Mouse (Mus musculus) intestine, embryonic 16.5 days (tissue): ENCODE data around the gene Mmachc. TPM values are rescaled to one million over a fixed set of nuclear protein-coding genes. Genes with fewer than 3 reads are reported as not detected.
A peak's percentile ranks its signal among the peaks of the same experiment; 100 is the strongest.

Experiments
- ATAC-seq: fragments of 200-750 bp; cut with Nextera tagmentation; 2 replicates; pipeline ENCODE4 v1.8.0; 2017; ENCODE audit warnings: moderate TSS enrichment, moderate library complexity
- H3K27ac ChIP-seq: fragments of 300-500 bp; sonication (generic); 2 replicates; pipeline ENCODE4 v1.5.1; 2014; ENCODE audit warnings: mild to moderate bottlenecking, low read length
- H3K27me3 ChIP-seq: fragments of 300-500 bp; sonication (generic); replicated peaks from 2 replicates; pipeline ENCODE4 v1.6.1; 2014; ENCODE audit warnings: low read length, control low read depth, mixed read lengths; ENCODE audit not compliant: control insufficient read depth, insufficient read depth
- H3K36me3 ChIP-seq: fragments of 300-500 bp; sonication (generic); 2 replicates; pipeline ENCODE4 v1.6.1; 2014; ENCODE audit warnings: low read length, control low read depth; ENCODE audit not compliant: control insufficient read depth, insufficient read depth
- H3K4me1 ChIP-seq: fragments of 300-500 bp; sonication (generic); 2 replicates; pipeline ENCODE4 v1.6.1; 2014; ENCODE audit warnings: low read length, control low read depth, mixed read lengths; ENCODE audit not compliant: control insufficient read depth, insufficient read depth
- H3K4me2 ChIP-seq: fragments of 300-500 bp; sonication (generic); 2 replicates; pipeline ENCODE4 v1.6.1; 2014; ENCODE audit warnings: low read depth, low read length, control low read depth
- H3K4me3 ChIP-seq: fragments of 300-500 bp; sonication (generic); 2 replicates; pipeline ENCODE4 v1.5.1; 2014; ENCODE audit warnings: mild to moderate bottlenecking, low read length
- H3K9ac ChIP-seq: fragments of 300-500 bp; sonication (generic); 2 replicates; pipeline ENCODE4 v1.6.1; 2014; ENCODE audit warnings: low read depth, low read length
- H3K9me3 ChIP-seq: fragments of 300-500 bp; sonication (generic); 2 replicates; pipeline ENCODE4 v1.6.1; 2016; ENCODE audit warnings: low read length, control low read depth; ENCODE audit not compliant: control insufficient read depth
- WGBS: fragments of 180-500 bp; shearing (Covaris S2); extraction: QIAGEN DNeasy Blood & Tissue Kit; methylation state at CpG from one replicate; pipeline ENCODE4 v1.1.7; 2014; 5-methylcytosine and 5-hydroxymethylcytosine counted together
- polyA plus RNA-seq: library from polyadenylated mRNA; unstranded; fragments of >200 nt; fragmentation: Nextera tagmentation; extraction: Ambion mirVana; gene quantifications from 2 replicates; pipeline ENCODE4 v1.2.1, GENCODE M21; 2015

Gene Mmachc
- polyA plus RNA-seq, 1 experiment from 2014 or later = 22.7 TPM

DNA sequence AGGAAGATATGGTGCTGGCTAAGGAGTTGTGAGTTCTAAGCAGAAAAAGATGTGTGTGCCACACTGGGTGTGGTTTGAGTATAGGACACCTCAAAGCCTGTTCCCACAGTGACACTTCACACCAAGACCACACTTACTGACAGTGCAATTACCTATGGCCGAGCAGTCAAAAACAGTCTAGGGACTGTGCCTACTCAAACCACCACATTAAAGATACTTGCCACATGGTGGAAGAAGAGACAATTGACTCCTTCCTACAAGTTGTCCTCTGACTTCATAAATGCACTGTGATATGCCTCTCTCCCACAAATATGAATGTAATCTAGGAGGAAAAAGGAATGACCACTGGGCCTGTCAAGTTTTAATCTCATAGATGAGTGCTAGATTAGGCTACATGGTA lies 7.2 kb downstream of the Mmachc start:
- H3K4me3 ChIP-seq = no peak overlapping the region
- H3K27ac ChIP-seq = no peak overlapping the region
- no peaks in the 10 kb centered on the region for H3K9me3 ChIP-seq
- no peak overlapping the region for H3K4me2 ChIP-seq
- WGBS = 78% methylated on average over 1 of the region's 1 CpGs
- no peaks in the 10 kb centered on the region for H3K4me1 ChIP-seq
- H3K27me3 ChIP-seq = no peaks in the 10 kb centered on the region
- no peak overlapping the region for H3K9ac ChIP-seq
- no peak for ATAC-seq
- 0 out of 2 replicates have a peak, but pooled peaks cover 5% of the 10 kb centered on the region for H3K36me3 ChIP-seq

GRCm38 (mm10) chr4:116698693-116699342 lies 9.4 kb downstream of the Mmachc start:
- Histone ChIP-seq H3K4me1 (no peaks in the 10 kb centered on the region), H3K27me3 (no peaks in the 10 kb centered on the region), H3K9me3 (no peaks in the 10 kb centered on the region), H3K27ac (no peak overlapping the region), H3K36me3 (peaks cover 14% of the 10 kb centered on the region), H3K4me3 (no peak overlapping the region), H3K9ac (no peak overlapping the region), H3K4me2 (no peak overlapping the region)
- ATAC-seq = no peak
- 78% methylated on average over 2 of the region's 2 CpGs for WGBS

GRCm38 (mm10) chr4:116693785-116694184 lies 14.4 kb downstream of the Mmachc start:
- Histone ChIP-seq H3K9me3 (no peaks in the 10 kb centered on the region), H3K4me1 (peaks cover 7% of the 10 kb centered on the region), H3K27ac (no peak overlapping the region), H3K4me2 (no peak overlapping the region), H3K9ac (no peak overlapping the region), H3K4me3 (no peak overlapping the region), H3K36me3 (peaks cover 13% of the 10 kb centered on the region), H3K27me3 (no peaks in the 10 kb centered on the region)
- no peak for ATAC-seq
- WGBS = 76% methylated on average over 2 of the region's 2 CpGs

DNA sequence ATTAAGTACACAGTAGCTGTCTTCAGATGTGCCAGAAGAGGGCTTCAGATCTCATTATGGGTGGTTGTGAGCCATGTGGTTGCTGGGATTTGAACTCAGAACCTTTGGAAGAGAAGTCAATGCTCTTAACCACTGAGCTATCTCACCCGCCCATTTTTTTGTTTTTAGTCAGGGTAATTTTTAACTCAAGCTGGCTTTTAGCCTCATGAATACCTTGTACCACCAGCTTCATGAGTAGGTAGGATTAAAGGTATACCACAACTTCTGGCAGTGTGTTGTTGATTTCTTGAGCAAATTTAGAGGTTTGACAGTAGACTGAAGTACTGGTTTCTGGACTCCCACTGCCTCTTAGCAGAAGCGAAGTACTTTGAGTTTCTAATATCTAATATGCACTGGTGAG lies 16.1 kb downstream of the Mmachc start:
- Histone ChIP-seq H3K4me1 (peaks cover 14% of the 10 kb centered on the region), H3K27ac (no peak overlapping the region), H3K4me2 (no peak overlapping the region), H3K27me3 (no peaks in the 10 kb centered on the region), H3K9me3 (no peaks in the 10 kb centered on the region), H3K36me3 (peaks cover 15% of the 10 kb centered on the region), H3K4me3 (no peak overlapping the region), H3K9ac (no peak overlapping the region)
- WGBS = 90% methylated on average over 2 of the region's 2 CpGs
- ATAC-seq = no peak

GRCm38 (mm10) chr4:116689309-116689876 lies 18.8 kb downstream of the Mmachc start:
- no peaks in the 10 kb centered on the region for H3K27me3 ChIP-seq
- H3K4me3 ChIP-seq = no peak overlapping the region
- 84% methylated on average over 4 of the region's 4 CpGs for WGBS
- no peak overlapping the region for H3K27ac ChIP-seq
- H3K4me1 ChIP-seq = peaks cover 27% of the 10 kb centered on the region
- no peak overlapping the region for H3K4me2 ChIP-seq
- no peak for ATAC-seq
- H3K9ac ChIP-seq = no peak overlapping the region
- H3K36me3 ChIP-seq = peaks cover 6% of the 10 kb centered on the region
- H3K9me3 ChIP-seq = no peaks in the 10 kb centered on the region

GRCm38 (mm10) chr4:116687041-116687440 lies 21.2 kb downstream of the Mmachc start:
- peaks cover 6% of the 10 kb centered on the region; the same call in 1 of the 2 replicates for H3K36me3 ChIP-seq
- H3K27me3 ChIP-seq = no peaks in the 10 kb centered on the region
- peak overlapping the region; percentile 74 for H3K4me3 ChIP-seq
- H3K4me1 ChIP-seq = peaks cover 29% of the 10 kb centered on the region
- H3K4me2 ChIP-seq = peak overlapping the region; percentile 80
- H3K9me3 ChIP-seq = no peaks in the 10 kb centered on the region
- WGBS = 22% methylated on average over 1 of the region's 1 CpGs
- H3K9ac ChIP-seq = no peak overlapping the region
- no peak for ATAC-seq
- H3K27ac ChIP-seq = no peak overlapping the region

DNA sequence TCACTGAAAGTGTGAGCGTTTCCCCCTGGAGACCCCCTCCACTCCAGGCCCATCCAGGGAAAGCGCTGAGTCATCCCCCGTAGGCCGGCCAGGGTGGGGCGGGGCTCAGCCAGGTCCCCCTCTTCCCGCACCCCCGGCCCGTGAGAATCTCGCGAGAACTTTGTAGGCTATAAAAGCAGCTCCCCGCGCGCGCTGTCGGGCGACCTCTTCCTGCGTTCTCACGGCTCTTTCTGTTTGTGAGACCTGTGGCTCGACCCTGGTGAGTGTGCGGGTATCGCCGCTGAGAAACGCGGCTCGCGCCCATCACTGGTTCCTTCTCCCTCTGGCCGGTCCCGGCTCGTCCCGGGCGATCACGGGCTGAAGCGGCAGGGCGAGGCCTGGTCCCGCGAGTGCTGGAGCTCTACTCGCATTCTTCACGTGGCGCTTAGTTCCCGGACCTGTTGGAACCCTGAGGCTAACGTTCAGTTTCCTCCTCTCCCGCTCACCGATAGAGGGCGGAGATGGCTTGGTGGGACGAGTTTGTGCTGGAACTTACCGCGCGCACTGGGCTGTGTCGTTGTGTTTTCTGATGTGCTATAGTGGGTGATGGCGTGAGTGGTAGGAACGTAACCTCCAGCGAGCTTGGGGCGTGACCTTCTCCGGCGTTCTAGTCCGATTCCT lies 22.7 kb downstream of the Mmachc start, which contains the start of gene Prdx1:
TSS of gene Prdx1 (plus strand) at position 143 of the 660 bp plus-strand sequence.
- H3K27ac ChIP-seq = peak within 1 kb of the TSS; percentile 99
- peak; percentile 92 for ATAC-seq
- H3K27me3 ChIP-seq = no peaks in the 10 kb centered on the region
- H3K9ac ChIP-seq = peak within 1 kb of the TSS; percentile 90
- peak within 1 kb of the TSS; percentile 74 for H3K4me3 ChIP-seq
- no peaks in the 10 kb centered on the region for H3K9me3 ChIP-seq
- H3K36me3 ChIP-seq = peaks cover 3% of the 10 kb centered on the region; the same call in 1 of the 2 replicates
- H3K4me2 ChIP-seq = peak within 1 kb of the TSS; percentile 80
- under 1% methylated on average over 56 of the region's 56 CpGs for WGBS
- H3K4me1 ChIP-seq = peaks cover 25% of the 10 kb centered on the region

DNA sequence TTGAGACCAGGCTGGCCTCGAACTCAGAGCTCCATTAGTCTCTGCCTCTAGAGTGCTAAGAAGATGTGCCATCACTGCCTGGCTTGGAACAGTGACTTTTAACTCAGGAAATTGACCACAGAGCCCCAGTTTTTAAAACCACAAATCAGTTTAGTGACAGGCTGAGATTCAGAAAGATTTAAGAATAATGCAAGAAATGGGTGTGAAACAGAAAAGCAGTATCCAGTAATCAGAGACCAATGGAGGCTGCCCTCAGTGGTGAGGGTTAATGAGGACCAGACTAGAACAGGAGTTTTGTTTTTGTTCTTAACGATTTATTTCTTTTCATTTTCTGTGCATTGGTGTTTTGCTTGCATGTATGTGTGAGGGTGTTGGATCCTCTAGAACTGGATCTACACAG lies 23.5 kb downstream of the Mmachc start:
- 69% methylated on average over 2 of the region's 2 CpGs for WGBS
- H3K4me3 ChIP-seq = peak overlapping the region; percentile 74; the same call in 1 of the 2 replicates
- H3K9ac ChIP-seq = peak overlapping the region; percentile 90
- peaks cover 25% of the 10 kb centered on the region for H3K4me1 ChIP-seq
- H3K4me2 ChIP-seq = no peak overlapping the region; the same call in 1 of the 2 replicates
- H3K9me3 ChIP-seq = no peaks in the 10 kb centered on the region
- peak overlapping the region; percentile 99 for H3K27ac ChIP-seq
- H3K27me3 ChIP-seq = no peaks in the 10 kb centered on the region
- ATAC-seq = no peak
- peaks cover 3% of the 10 kb centered on the region; the same call in 1 of the 2 replicates for H3K36me3 ChIP-seq

GRCm38 (mm10) chr4:116683957-116684356 lies 24.2 kb downstream of the Mmachc start:
- peak; percentile 15; the same call in 1 of the 2 replicates for ATAC-seq
- no peaks in the 10 kb centered on the region for H3K27me3 ChIP-seq
- peak overlapping the region; percentile 7; the same call in 1 of the 2 replicates for H3K27ac ChIP-seq
- H3K4me1 ChIP-seq = peaks cover 22% of the 10 kb centered on the region
- no peaks in the 10 kb centered on the region for H3K9me3 ChIP-seq
- no peak overlapping the region for H3K9ac ChIP-seq
- 65% methylated on average over 4 of the region's 4 CpGs for WGBS
- H3K4me2 ChIP-seq = no peak overlapping the region
- no peak overlapping the region for H3K4me3 ChIP-seq
- H3K36me3 ChIP-seq = peaks cover 3% of the 10 kb centered on the region; the same call in 1 of the 2 replicates
